Mouse (Mus musculus): Measurements from ENCODE around the gene Serpini1.

Serpini1 gene

GRCm38 (mm10) chr3:75557292-75557691 is at the start of gene Serpini1:
TSS of gene Serpini1 (plus strand) at chr3:75557547.
- peak; percentile 92 to 93 for DNase-seq

GRCm38 (mm10) chr3:75517631-75518250 is 39.6 kb upstream of the Serpini1 start:
- DNase-seq, result peak; percentile 15 to 59

GRCm38 (mm10) chr3:75521314-75521713 is 36.0 kb upstream of the Serpini1 start:
- DNase-seq, result no peak

- DNase-seq, result no peak
Measured at GRCm38 (mm10) chr3:75522527-75522926, 34.8 kb upstream of the Serpini1 start.

GRCm38 (mm10) chr3:75531074-75531473 is 26.3 kb upstream of the Serpini1 start:
- DNase-seq, result no peak

GRCm38 (mm10) chr3:75534045-75534834 is 23.1 kb upstream of the Serpini1 start:
- no peak for DNase-seq

- DNase-seq, result no peak
Measured at GRCm38 (mm10) chr3:75541259-75541658, 16.1 kb upstream of the Serpini1 start.

GRCm38 (mm10) chr3:75542852-75543251 is 14.5 kb upstream of the Serpini1 start:
- DNase-seq, result peak; percentile 17 to 40

GRCm38 (mm10) chr3:75544287-75544686 is 13.1 kb upstream of the Serpini1 start:
- DNase-seq, result no peak

- no peak for DNase-seq
Measured at GRCm38 (mm10) chr3:75551248-75551647, 6.1 kb upstream of the Serpini1 start.

- DNase-seq, result no peak
Measured at GRCm38 (mm10) chr3:75556121-75556694, 1.1 kb upstream of the Serpini1 start.

- DNase-seq, result peak; percentile 100
Measured at GRCm38 (mm10) chr3:75556695-75557291, 554 bp upstream of the Serpini1 start, which contains the start of gene Pdcd10. TSS of gene Pdcd10 (minus strand) at chr3:75556856.

GRCm38 (mm10) chr3:75574074-75574473 is 16.7 kb downstream of the Serpini1 start:
- no peak for DNase-seq

GRCm38 (mm10) chr3:75575582-75575981 is 18.2 kb downstream of the Serpini1 start:
- DNase-seq, result no peak

GRCm38 (mm10) chr3:75579352-75579751 is 22.0 kb downstream of the Serpini1 start:
- DNase-seq, result peak in 1 of 2 experiments; percentile 26

- no peak for DNase-seq
Measured at GRCm38 (mm10) chr3:75583293-75583692, 25.9 kb downstream of the Serpini1 start.

GRCm38 (mm10) chr3:75584898-75585297 is 27.6 kb downstream of the Serpini1 start:
- DNase-seq, result no peak

- DNase-seq, result no peak
Measured at GRCm38 (mm10) chr3:75611019-75611418, 53.7 kb downstream of the Serpini1 start.

GRCm38 (mm10) chr3:75624627-75625026 is 67.3 kb downstream of the Serpini1 start:
- DNase-seq, result no peak

- no peak for DNase-seq
Measured at GRCm38 (mm10) chr3:75630988-75631615, 73.8 kb downstream of the Serpini1 start.

GRCm38 (mm10) chr3:75633221-75633620 is 75.9 kb downstream of the Serpini1 start:
- DNase-seq, result no peak

GRCm38 (mm10) chr3:75633635-75634034 is 76.3 kb downstream of the Serpini1 start:
- DNase-seq, result no peak

GRCm38 (mm10) chr3:75635648-75636047 is 78.3 kb downstream of the Serpini1 start:
- no peak for DNase-seq

Measured in kidney, adult 8-10 months (tissue).